Mouse (Mus musculus) lung, embryonic 16.5 days (tissue): ENCODE measurements around the gene Emc10. TPM values are rescaled to one million over a fixed set of nuclear protein-coding genes. Genes with fewer than 3 reads are reported as not detected.
A peak's percentile ranks its signal among the peaks of the same experiment; 100 is the strongest.

Source experiments
- ATAC-seq: fragments of 200-750 bp; cut with Nextera tagmentation; 2 replicates; pipeline ENCODE4 v1.8.0; 2017; ENCODE audit warnings: low read depth, mild to moderate bottlenecking, moderate library complexity
- H3K27ac ChIP-seq: fragments of 300-500 bp; sonication (generic); 2 replicates; pipeline ENCODE4 v1.5.1; 2014; ENCODE audit warnings: mild to moderate bottlenecking, control low read depth, low read length
- H3K27me3 ChIP-seq: fragments of 300-500 bp; sonication (generic); 2 replicates; pipeline ENCODE4 v1.6.1; 2014; ENCODE audit warnings: low read depth, low read length, mixed read lengths; ENCODE audit not compliant: control insufficient read depth, insufficient read depth
- H3K36me3 ChIP-seq: fragments of 300-500 bp; sonication (generic); 2 replicates; pipeline ENCODE4 v1.6.1; 2014; ENCODE audit warnings: low read length; ENCODE audit not compliant: control insufficient read depth, insufficient read depth
- H3K4me1 ChIP-seq: fragments of 300-500 bp; sonication (generic); replicated peaks from 2 replicates; pipeline ENCODE4 v1.6.1; 2014; ENCODE audit warnings: low read length, mixed read lengths; ENCODE audit not compliant: control insufficient read depth, insufficient read depth
- H3K4me2 ChIP-seq: fragments of 300-500 bp; sonication (generic); 2 replicates; pipeline ENCODE4 v1.6.1; 2014; ENCODE audit warnings: low read depth, low read length, control low read depth
- H3K4me3 ChIP-seq: fragments of 300-500 bp; sonication (generic); 2 replicates; pipeline ENCODE4 v1.5.1; 2014; ENCODE audit warnings: mild to moderate bottlenecking, low read length, control low read depth
- H3K9ac ChIP-seq: fragments of 300-500 bp; sonication (generic); 2 replicates; pipeline ENCODE4 v1.6.1; 2014; ENCODE audit warnings: low read length, control low read depth
- H3K9me3 ChIP-seq: fragments of 300-500 bp; sonication (generic); 2 replicates; pipeline ENCODE4 v1.6.1; 2016; ENCODE audit warnings: low read length; ENCODE audit not compliant: control insufficient read depth
- WGBS: fragments of 180-500 bp; shearing (Covaris S2); extraction: QIAGEN DNeasy Blood & Tissue Kit; methylation state at CpG from one replicate; pipeline ENCODE4 v1.1.7; 2014; 5-methylcytosine and 5-hydroxymethylcytosine counted together
- polyA plus RNA-seq: library from polyadenylated mRNA; unstranded; fragments of >200 nt; fragmentation: Nextera tagmentation; extraction: Ambion mirVana; gene quantifications from 2 replicates; pipeline ENCODE4 v1.2.1, GENCODE M21; 2015

Emc10 gene
- polyA plus RNA-seq, 1 experiment from 2014 or later = 94.0 TPM

GRCm38 (mm10) chr7:44491391-44491790 is 4.9 kb downstream of the Emc10 start:
- Histone ChIP-seq H3K4me3 (no peak overlapping the region), H3K4me1 (peaks cover 13% of the 10 kb centered on the region), H3K9me3 (no peaks in the 10 kb centered on the region), H3K9ac (no peak overlapping the region), H3K27ac (no peak overlapping the region), H3K4me2 (no peak overlapping the region), H3K27me3 (no peaks in the 10 kb centered on the region), H3K36me3 (peaks cover 23% of the 10 kb centered on the region)
- no peak for ATAC-seq
- WGBS = 95% methylated on average over 5 of the region's 5 CpGs

- 80% methylated on average over 4 of the region's 4 CpGs for WGBS
- Histone ChIP-seq H3K4me3 (no peak overlapping the region), H3K36me3 (peaks cover 23% of the 10 kb centered on the region), H3K9ac (no peak overlapping the region), H3K27ac (no peak overlapping the region), H3K27me3 (no peaks in the 10 kb centered on the region), H3K4me1 (peaks cover 8% of the 10 kb centered on the region), H3K9me3 (no peaks in the 10 kb centered on the region), H3K4me2 (no peak overlapping the region)
- no peak for ATAC-seq
These were observed 6.0 kb downstream of the Emc10 start for GRCm38 (mm10) chr7:44490281-44490680.

- peaks cover 23% of the 10 kb centered on the region for H3K36me3 ChIP-seq
These were observed 7.8 kb downstream of the Emc10 start for GRCm38 (mm10) chr7:44488545-44488944.

DNA sequence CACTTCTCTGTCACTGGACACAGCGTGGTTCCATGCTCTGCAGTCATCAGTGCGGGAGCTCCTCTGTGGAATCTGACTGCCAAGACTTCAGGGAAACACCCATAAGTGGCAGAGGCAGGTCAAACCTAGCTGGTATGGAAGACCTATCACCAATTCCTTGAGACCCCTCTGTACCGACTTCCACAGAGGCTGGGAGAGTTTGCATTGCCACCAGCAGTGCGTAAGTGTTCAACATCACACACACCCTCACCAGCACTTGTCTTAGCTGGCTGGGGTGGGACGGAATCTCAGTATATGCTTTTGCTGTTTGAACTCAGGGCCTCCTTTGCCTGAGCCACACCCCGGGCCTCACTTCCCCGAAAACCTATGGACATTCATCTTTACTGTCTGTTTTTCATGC is 8.4 kb downstream of the Emc10 start:
- H3K27ac ChIP-seq = no peak overlapping the region
- H3K27me3 ChIP-seq = no peaks in the 10 kb centered on the region
- H3K9ac ChIP-seq = no peak overlapping the region
- H3K4me3 ChIP-seq = no peak overlapping the region
- H3K4me1 ChIP-seq = no peaks in the 10 kb centered on the region
- WGBS = 81% methylated on average over 7 of the region's 7 CpGs
- no peaks in the 10 kb centered on the region for H3K9me3 ChIP-seq
- H3K36me3 ChIP-seq = peaks cover 20% of the 10 kb centered on the region
- H3K4me2 ChIP-seq = no peak overlapping the region
- no peak for ATAC-seq

More at GRCm38 (mm10) chr7:44488545-44488944, 7.8 kb downstream of the Emc10 start:
- H3K4me2 ChIP-seq = no peak overlapping the region
- WGBS = 90% methylated on average over 8 of the region's 8 CpGs
- no peaks in the 10 kb centered on the region for H3K9me3 ChIP-seq
- H3K4me3 ChIP-seq = no peak overlapping the region
- ATAC-seq = no peak
- H3K27me3 ChIP-seq = no peaks in the 10 kb centered on the region
- no peak overlapping the region for H3K27ac ChIP-seq
- no peak overlapping the region for H3K9ac ChIP-seq
- H3K4me1 ChIP-seq = no peaks in the 10 kb centered on the region

- Histone ChIP-seq H3K27ac (no peak overlapping the region), H3K4me1 (no peaks in the 10 kb centered on the region), H3K4me2 (no peak overlapping the region), H3K9ac (no peak overlapping the region), H3K36me3 (peaks cover 12% of the 10 kb centered on the region), H3K27me3 (peaks cover 3% of the 10 kb centered on the region; the same call in 1 of the 2 replicates), H3K9me3 (no peaks in the 10 kb centered on the region), H3K4me3 (no peak overlapping the region)
- 64% methylated on average over 13 of the region's 13 CpGs for WGBS
- ATAC-seq = no peak
These were observed 9.3 kb downstream of the Emc10 start for GRCm38 (mm10) chr7:44486927-44487575.

DNA sequence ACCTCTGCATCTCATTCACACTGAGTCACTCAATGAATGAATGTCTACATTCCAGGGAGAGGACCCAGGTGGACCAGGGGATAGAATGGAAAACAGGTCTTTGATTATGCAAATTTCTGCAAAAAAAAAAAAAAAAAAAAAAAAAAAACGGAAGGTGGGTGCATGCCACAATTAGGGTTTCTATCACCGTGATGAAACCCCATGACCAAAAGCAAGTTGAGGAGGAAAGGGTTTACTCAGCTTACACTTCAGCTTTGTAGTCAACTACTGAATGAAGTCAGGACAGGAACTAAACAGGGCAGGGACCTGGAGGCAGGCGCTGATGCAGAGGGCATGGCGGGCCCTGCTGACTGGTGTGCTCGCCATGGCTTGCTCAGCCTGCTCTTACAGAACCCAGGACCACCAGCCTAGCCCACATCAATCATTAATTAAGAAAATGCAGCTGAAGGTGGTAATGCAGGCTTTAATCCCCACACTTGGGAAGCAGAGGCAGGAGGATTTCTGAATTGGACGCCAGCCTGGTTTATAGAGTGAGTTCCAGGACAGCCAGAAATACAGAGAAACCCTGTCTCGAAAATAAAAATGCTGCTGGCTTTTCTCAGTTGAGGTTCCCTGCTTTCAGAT is 10.6 kb downstream of the Emc10 start:
- Histone ChIP-seq H3K27me3 (peaks cover 3% of the 10 kb centered on the region; the same call in 1 of the 2 replicates), H3K27ac (no peak overlapping the region), H3K4me3 (no peak overlapping the region), H3K36me3 (peaks cover 3% of the 10 kb centered on the region; the same call in 1 of the 2 replicates), H3K4me1 (no peaks in the 10 kb centered on the region), H3K4me2 (no peak overlapping the region), H3K9me3 (no peaks in the 10 kb centered on the region), H3K9ac (no peak overlapping the region)
- no peak for ATAC-seq
- 66% methylated on average over 6 of the region's 7 CpGs for WGBS

DNA sequence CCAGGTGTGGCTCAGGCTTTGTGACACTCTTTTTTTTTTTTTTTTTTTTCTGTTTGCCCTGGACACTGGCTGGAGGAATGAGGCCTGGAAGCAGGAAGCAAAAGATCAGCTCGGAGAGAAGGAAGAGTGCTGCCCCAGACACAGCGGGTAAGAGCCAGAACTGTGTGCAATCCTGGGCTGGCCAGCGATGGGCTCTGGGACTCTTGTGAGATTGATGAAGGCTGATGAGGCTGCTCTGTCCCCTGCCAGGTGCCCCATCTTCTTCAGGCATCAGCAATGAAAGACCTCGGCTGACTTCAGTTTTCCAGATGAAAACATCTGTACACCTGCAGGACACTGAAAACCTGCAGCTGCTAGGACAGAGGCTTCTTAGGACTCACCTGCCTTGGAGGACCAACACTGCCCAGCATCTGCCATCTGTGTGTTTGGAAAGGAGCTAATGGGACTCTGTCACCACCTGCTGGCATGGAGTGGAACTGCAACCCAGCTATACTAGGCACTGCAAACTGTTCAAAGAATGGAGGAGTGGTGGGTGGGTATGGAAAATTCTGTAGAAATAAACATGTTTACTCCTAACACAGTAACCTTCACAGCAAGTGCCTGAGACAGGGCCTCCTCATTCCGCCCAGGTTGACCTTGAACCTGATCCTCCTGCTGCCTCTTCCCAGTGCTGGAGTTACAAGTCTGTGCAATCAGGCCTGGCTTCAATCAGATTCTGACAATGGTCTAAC is 11.3 kb downstream of the Emc10 start:
- H3K9me3 ChIP-seq = no peaks in the 10 kb centered on the region
- 30% methylated on average over 5 of the region's 5 CpGs for WGBS
- no peaks in the 10 kb centered on the region for H3K4me1 ChIP-seq
- no peak overlapping the region for H3K4me2 ChIP-seq
- H3K4me3 ChIP-seq = no peak overlapping the region
- ATAC-seq = peak; percentile 60
- H3K36me3 ChIP-seq = peaks cover 3% of the 10 kb centered on the region; the same call in 1 of the 2 replicates
- H3K9ac ChIP-seq = no peak overlapping the region
- no peak overlapping the region for H3K27ac ChIP-seq
- peaks cover 8% of the 10 kb centered on the region; the same call in 1 of the 2 replicates for H3K27me3 ChIP-seq

DNA sequence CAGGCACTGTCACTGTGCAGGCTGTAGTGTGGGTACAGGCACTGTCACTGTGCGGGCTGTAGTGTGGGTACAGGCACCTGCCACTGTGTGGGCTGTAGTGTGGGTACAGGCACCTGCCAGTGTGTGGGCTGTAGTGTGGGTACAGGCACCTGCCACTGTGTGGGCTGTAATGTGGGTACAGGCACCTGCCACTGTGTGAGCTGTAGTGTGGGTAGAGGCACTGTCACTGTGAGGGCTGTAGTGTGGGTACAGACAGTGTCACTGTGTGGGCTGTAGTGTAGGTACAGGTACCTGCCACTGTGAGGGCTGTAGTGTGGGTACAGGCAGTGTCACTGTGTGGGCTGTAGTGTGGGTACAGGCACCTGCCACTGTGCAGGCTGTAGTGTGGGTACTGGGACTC is 12.2 kb downstream of the Emc10 start:
- H3K9ac ChIP-seq = no peak overlapping the region
- 94% methylated on average over 1 of the region's 1 CpGs for WGBS
- no peaks in the 10 kb centered on the region for H3K9me3 ChIP-seq
- H3K4me3 ChIP-seq = no peak overlapping the region
- peaks cover 13% of the 10 kb centered on the region; the same call in 1 of the 2 replicates for H3K27me3 ChIP-seq
- no peak overlapping the region for H3K27ac ChIP-seq
- no peak overlapping the region for H3K4me2 ChIP-seq
- no peaks in the 10 kb centered on the region for H3K4me1 ChIP-seq
- H3K36me3 ChIP-seq = peaks cover 1% of the 10 kb centered on the region; the same call in 1 of the 2 replicates
- ATAC-seq = no peak

GRCm38 (mm10) chr7:44482836-44483435 is 13.4 kb downstream of the Emc10 start:
- ATAC-seq = no peak
- Histone ChIP-seq H3K9ac (no peak overlapping the region), H3K4me3 (no peak overlapping the region), H3K27me3 (peaks cover 13% of the 10 kb centered on the region; the same call in 1 of the 2 replicates), H3K4me1 (no peaks in the 10 kb centered on the region), H3K27ac (no peak overlapping the region), H3K9me3 (no peaks in the 10 kb centered on the region), H3K4me2 (no peak overlapping the region), H3K36me3 (no peaks in the 10 kb centered on the region)
- 54% methylated on average over 3 of the region's 3 CpGs for WGBS
